Mouse (Mus musculus): Measurements from ENCODE around the gene Gm10770.
"Not testable (repeated sequence)": the region's sequence is repeated elsewhere in the genome, so short reads cannot be mapped to it uniquely, and the experiment has no call there.

Gene Gm10770

DNA sequence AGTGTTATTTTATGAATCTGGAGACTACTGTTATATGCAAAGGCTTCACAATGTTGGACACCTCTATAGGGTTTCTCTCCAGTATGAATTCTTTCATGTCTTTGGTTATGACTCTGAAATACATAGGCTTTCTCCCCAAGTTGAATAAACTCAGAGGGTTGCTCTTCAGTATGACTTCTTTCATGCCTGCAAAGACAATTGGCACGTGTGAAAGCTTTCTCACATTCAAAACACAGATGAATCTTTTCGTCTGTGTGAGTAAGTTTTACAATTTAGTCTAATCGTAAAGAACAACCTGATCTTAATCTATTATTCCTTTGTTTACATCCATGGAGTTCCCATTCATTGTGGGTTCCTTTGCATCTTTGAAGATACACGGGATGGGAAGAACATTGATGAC is at the start of gene Gm10770:
Gene Gm10770 (minus strand): TSS at position 101 of the 400 bp plus-strand sequence.
- DNase-seq (ENCODE audit: low read depth, low spot score): not testable (repeated sequence)

DNA sequence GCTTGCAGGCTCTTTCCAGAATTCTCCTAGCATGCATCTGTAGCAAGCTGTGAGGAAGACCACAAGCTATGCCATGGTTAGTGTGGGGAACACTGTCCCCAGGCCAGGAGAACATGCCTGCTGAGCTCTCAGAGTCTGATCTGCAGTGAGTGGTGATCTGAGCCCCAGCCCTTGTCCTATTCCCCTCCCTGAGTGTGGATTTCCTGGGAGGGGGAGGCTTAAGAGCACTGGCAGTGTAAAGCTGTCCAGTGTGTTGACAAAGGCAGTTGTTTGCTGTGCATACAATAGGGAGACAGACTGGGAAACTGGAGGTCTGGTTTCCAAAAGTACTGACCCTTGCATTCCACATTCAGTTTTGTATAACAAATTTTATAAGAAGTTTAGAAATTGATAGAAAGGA is 43.8 kb upstream of the Gm10770 start:
- DNase-seq (ENCODE audit: low read depth, low spot score): not testable (repeated sequence)

DNA sequence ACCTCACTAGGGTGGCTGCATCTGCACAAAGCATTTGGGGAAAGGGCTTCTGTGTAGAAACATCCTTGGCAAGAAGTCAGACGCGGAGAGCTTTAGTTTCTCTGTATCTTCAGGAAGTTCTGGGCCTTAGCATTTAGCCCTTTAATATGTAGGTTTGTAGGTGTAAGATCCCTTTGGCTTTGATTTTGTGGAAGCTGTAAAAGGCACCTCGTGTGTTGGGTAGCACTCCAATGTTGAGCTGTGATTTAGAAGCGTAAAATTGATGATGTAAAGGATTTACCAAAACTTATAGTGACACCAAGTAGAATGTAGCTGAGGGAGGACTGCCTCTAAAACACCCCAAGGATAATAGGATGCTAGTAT is 38.9 kb upstream of the Gm10770 start:
- DNase-seq (ENCODE audit: low read depth, low spot score): not testable (repeated sequence)

DNA sequence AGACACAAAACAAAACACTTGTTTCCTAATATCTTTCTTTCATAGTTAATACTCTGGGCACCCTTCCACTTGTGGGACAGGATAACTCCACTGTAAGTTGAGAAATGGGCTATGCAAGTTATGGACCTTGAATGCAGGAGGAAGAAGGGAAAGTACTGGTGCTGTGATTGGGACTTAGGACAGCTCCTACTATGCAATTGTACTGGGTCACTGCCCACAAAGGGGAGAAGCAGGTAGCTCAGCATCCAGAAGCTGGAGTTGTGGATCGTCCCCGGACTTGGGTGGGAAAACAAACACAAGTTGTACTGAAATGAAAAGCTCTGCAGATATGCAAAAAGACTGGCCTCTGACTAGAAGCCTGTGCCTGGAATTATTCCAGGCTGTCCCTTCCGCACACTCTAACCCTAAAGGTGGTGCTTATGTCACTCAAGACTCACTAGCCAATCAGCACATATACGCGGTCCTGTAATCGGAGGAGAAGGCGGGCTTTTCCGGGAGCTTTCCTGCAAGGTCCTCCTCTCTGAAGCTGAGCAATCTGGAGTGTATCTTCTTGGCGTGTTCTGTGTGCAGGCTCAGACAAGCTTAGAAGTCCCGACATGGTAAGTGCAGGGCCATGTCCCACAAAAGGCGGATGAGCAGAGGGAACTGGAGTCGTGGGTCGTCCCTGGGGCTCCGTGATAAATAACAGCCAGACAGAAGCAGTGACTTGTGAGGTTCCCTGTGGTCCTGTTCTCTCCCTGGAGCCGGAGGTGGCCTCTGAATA is 38.3 kb upstream of the Gm10770 start, which contains the start of gene Zfp937:
Gene Zfp937 (plus strand): TSS at position 474 of the 763 bp plus-strand sequence.
- DNase-seq (ENCODE audit: low read depth, low spot score): not testable (repeated sequence)

DNA sequence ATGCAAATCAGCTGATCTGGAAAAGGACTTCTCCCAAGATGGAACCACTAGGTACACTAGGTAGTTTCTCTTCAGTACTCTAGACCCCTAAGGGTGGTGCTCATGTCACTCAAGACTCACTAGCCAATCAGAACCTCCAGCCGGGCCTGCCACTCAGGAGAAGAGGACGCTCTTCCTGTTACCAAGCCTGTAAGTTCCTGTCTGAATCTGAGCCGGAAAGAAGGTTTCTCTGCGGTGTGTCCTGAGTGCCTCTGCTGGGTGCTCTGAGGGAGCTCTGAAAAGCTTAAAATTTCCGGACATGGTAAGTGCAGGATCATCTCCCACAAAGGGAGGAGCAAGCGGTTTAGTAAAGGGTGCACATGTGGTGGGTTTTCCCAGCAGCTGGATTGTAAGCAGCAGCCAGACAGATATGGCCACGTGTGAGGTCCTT is 2.1 kb upstream of the Gm10770 start, which contains the start of gene Gm14139:
Gene Gm14139 (plus strand): TSS at position 186 of the 430 bp plus-strand sequence.
- not testable (repeated sequence) for DNase-seq (ENCODE audit: low read depth, low spot score)

DNA sequence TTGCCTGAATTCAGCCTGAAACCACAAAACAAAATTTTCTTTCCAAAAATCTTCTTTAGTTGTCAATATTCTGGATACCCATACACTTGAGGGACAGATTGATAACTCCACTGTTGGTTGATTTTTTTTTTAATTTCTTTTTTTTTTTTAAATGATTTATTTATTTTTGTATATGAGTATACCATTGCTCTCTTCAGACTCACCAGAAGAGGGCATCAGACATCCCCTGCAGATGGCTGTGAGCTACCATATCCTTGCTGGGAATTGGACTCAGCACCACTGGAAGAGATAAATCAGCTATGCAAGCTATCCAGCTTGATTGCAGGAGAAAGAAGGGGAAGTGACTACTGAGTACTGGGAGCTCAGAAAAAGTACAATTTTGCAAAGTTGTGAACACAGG is 1.6 kb upstream of the Gm10770 start:
- not testable (repeated sequence) for DNase-seq (ENCODE audit: low read depth, low spot score)

DNA sequence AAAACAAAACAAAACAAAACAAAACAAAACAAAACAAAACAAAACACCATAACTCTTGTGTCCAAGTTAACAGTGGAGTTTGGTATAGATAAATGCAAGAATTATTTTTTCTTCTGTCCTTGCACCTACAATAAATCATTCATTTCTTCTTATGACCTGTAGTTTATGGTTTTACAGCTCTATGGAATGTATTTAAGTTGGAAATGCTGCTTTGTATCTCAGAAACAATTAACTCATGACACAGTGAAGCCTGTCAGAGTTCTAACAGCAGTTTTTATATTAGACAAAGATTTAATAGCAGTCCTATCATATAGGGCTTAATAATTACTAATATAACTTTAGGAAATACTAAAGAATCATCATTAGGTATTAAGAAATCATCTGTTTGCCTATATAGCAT is 5.6 kb downstream of the Gm10770 start:
- DNase-seq (ENCODE audit: low read depth, low spot score): no peak

DNA sequence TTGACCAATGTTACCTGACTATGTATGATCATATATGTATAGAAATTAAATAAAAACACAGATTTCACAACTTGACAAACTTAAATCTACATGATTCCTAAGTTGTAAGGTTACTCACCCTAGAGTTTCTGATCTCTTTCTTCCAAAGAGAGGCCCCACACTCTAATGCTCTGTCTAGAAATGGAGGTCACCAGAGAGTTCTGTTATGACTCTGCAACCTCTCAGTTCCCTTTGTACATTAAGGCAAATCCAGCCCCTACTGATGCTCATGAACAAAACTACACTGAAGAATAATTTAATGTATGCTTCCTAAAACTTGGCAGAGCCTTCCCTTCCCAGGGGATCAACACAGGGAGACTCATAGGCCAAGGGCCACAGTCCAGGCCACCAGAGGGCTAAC is 12.8 kb downstream of the Gm10770 start:
- no peak for DNase-seq (ENCODE audit: low read depth, low spot score)

DNA sequence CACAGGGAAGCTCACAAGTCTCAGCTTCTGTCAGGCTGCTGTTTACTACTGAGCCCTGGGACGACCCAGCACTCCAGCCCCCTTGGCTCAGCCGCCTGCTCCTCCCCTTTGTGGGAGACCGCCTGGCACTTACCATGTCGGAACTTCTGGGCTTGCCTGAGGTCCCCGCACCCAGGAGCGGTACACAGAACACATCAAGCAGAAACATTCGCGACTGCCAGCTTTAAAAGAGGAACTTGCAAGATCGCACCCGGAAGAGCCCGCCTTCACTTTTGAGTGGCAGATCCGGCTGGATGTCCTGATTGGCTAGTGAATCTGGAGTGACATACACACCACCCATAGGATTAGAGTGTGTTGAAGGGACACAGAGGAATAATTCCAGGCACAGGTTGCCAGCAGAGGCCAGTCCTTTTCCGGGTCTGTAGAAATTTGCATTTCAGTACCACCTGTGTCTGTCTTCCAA is 43.0 kb downstream of the Gm10770 start, which contains the start of gene Zfp120:
Gene Zfp120 (minus strand): TSS at position 274 of the 463 bp plus-strand sequence.
- DNase-seq (ENCODE audit: low read depth, low spot score): peak; percentile 54

DNA sequence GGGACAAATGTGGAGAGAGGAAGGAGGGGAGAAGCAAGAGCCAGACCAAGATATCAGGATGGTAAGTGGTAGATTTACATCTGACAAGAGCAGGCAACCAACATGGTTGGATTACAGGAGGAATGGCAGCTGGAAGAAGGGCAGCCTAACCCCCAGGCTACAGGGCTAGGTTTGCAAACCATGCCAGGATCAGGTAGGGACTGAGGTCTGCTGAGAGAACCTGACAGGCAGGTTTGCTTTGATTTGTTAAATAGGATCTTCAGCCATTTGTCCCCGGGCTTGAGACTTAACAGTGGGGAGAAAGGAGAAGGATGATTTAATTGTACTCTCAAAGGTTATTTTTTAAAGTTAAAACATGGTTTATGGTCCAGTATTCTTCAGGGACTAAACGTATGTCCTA is 46.7 kb downstream of the Gm10770 start:
- no peak for DNase-seq (ENCODE audit: low read depth, low spot score)

DNA sequence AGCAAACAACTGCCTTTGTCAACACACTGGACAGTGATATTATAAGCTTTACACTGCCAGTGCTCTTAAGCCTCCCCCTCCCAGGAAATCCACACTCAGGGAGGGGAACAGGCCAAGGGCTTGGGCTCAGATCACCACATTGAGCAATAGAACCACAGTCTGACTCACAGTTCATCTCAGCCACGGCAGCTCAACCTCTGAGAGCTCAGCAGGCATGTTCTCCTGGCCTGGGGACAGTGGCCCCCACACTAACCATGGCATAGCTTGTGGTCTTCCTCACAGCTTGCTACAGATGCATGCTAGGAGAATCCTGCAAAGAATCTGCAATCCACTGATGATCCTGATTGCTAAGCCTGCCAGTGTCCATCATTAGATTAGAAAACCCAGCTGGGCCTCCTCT is 47.5 kb downstream of the Gm10770 start:
- not testable (repeated sequence) for DNase-seq (ENCODE audit: low read depth, low spot score)
